Mouse (Mus musculus): Measurements from ENCODE around the gene Fgfr2. TPM values are rescaled to one million over a fixed set of nuclear protein-coding genes. Genes with fewer than 3 reads are reported as not detected.

Gene Fgfr2
- polyA plus RNA-seq, 1 experiment from 2014 or later, result 93.4 TPM

DNA sequence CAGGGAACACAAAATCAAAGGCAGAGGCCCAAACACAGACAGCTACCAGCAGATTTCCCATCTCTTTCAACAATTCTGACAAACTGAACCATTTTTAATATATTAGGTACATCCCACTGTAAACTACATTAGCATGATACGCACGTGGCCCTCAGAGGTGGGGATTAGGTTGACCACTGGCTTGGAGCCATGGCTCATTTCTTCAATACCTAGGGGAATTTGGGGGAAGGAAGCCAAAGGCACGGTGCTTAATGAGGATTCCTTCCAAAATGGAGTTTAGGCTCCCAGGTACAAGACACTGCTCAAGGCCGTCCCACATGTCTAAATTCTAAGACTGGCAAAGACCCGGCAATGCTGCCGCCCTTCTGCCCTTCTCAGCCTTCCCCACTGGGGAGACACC, 120.9 kb downstream of the Fgfr2 start:
- Histone ChIP-seq H3K27me3 (ENCODE audit: control insufficient read depth, insufficient read depth, low read length) (no peaks in the 10 kb centered on the region), H3K4me1 (ENCODE audit: control insufficient read depth, insufficient read depth, low read length) (peaks cover 26% of the 10 kb centered on the region), H3K4me3 (replicated peaks; ENCODE audit: low read length) (no peak overlapping the region), H3K36me3 (ENCODE audit: control insufficient read depth, insufficient read depth, low read length) (peaks cover 11% of the 10 kb centered on the region; the same call in 1 of the 2 replicates), H3K4me2 (ENCODE audit: low read depth, low read length) (no peak overlapping the region), H3K9me3 (replicated peaks; ENCODE audit: control insufficient read depth, low read length) (no peaks in the 10 kb centered on the region), H3K9ac (ENCODE audit: low read length) (no peak overlapping the region), H3K27ac (ENCODE audit: low read length) (no peak overlapping the region)
- WGBS, result 83% methylated on average over 6 of the region's 6 CpGs
- ATAC-seq (ENCODE audit: insufficient read depth, low FRiP score), result no peak

DNA sequence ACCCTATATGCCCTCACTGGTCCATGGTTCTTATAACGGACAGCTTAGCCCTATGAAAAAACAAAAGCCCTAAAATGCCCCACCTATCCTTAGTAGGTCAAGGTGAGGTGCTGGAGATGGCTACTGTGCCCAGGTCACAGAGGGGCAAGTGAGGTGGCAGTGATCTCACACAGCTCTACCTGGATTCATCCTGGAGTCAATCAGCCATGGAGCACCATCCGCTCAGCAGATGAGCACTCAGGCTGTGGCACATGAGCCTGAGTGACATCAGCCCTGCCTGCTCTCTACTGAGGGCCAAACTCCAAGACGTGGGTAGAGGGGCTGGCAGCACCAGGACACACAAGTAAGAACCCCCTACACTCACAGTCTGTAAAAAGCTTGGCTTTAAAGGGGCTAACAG, 121.8 kb downstream of the Fgfr2 start:
- WGBS, result 90% methylated on average over 3 of the region's 3 CpGs
- H3K9me3 ChIP-seq (replicated peaks; ENCODE audit: control insufficient read depth, low read length), result no peaks in the 10 kb centered on the region
- H3K27me3 ChIP-seq (ENCODE audit: control insufficient read depth, insufficient read depth, low read length), result no peaks in the 10 kb centered on the region
- no peak overlapping the region for H3K27ac ChIP-seq (ENCODE audit: low read length)
- peaks cover 11% of the 10 kb centered on the region; the same call in 1 of the 2 replicates for H3K36me3 ChIP-seq (ENCODE audit: control insufficient read depth, insufficient read depth, low read length)
- H3K4me1 ChIP-seq (ENCODE audit: control insufficient read depth, insufficient read depth, low read length), result peaks cover 20% of the 10 kb centered on the region
- ATAC-seq (ENCODE audit: insufficient read depth, low FRiP score), result no peak
- no peak overlapping the region for H3K9ac ChIP-seq (ENCODE audit: low read length)
- H3K4me3 ChIP-seq (replicated peaks; ENCODE audit: low read length), result no peak overlapping the region
- H3K4me2 ChIP-seq (ENCODE audit: low read depth, low read length), result no peak overlapping the region

GRCm38 (mm10) chr7:132999061-132999460, 124.1 kb downstream of the Fgfr2 start:
- H3K4me2 ChIP-seq (ENCODE audit: low read depth, low read length), result no peak overlapping the region
- no peak overlapping the region for H3K4me3 ChIP-seq (replicated peaks; ENCODE audit: low read length)
- peaks cover 10% of the 10 kb centered on the region for H3K4me1 ChIP-seq (ENCODE audit: control insufficient read depth, insufficient read depth, low read length)
- no peaks in the 10 kb centered on the region for H3K27me3 ChIP-seq (ENCODE audit: control insufficient read depth, insufficient read depth, low read length)
- no peak for ATAC-seq (ENCODE audit: insufficient read depth, low FRiP score)
- peaks cover 14% of the 10 kb centered on the region; the same call in 1 of the 2 replicates for H3K36me3 ChIP-seq (ENCODE audit: control insufficient read depth, insufficient read depth, low read length)
- no peaks in the 10 kb centered on the region for H3K9me3 ChIP-seq (replicated peaks; ENCODE audit: control insufficient read depth, low read length)
- 92% methylated on average over 11 of the region's 11 CpGs for WGBS
- H3K9ac ChIP-seq (ENCODE audit: low read length), result no peak overlapping the region
- H3K27ac ChIP-seq (ENCODE audit: low read length), result no peak overlapping the region

- H3K9me3 ChIP-seq (replicated peaks; ENCODE audit: control insufficient read depth, low read length), result no peaks in the 10 kb centered on the region
- no peak overlapping the region for H3K27ac ChIP-seq (ENCODE audit: low read length)
- H3K4me1 ChIP-seq (ENCODE audit: control insufficient read depth, insufficient read depth, low read length), result peaks cover 6% of the 10 kb centered on the region
- H3K27me3 ChIP-seq (ENCODE audit: control insufficient read depth, insufficient read depth, low read length), result no peaks in the 10 kb centered on the region
- no peak for ATAC-seq (ENCODE audit: insufficient read depth, low FRiP score)
- no peak overlapping the region for H3K4me3 ChIP-seq (replicated peaks; ENCODE audit: low read length)
- peaks cover 14% of the 10 kb centered on the region; the same call in 1 of the 2 replicates for H3K36me3 ChIP-seq (ENCODE audit: control insufficient read depth, insufficient read depth, low read length)
- H3K9ac ChIP-seq (ENCODE audit: low read length), result no peak overlapping the region
- H3K4me2 ChIP-seq (ENCODE audit: low read depth, low read length), result no peak overlapping the region
- WGBS, result 94% methylated on average over 12 of the region's 12 CpGs
These were observed 124.5 kb downstream of the Fgfr2 start for GRCm38 (mm10) chr7:132998639-132999038.

GRCm38 (mm10) chr7:132996391-132996790, 126.8 kb downstream of the Fgfr2 start:
- Histone ChIP-seq H3K36me3 (ENCODE audit: control insufficient read depth, insufficient read depth, low read length) (peaks cover 15% of the 10 kb centered on the region), H3K27me3 (ENCODE audit: control insufficient read depth, insufficient read depth, low read length) (no peaks in the 10 kb centered on the region), H3K4me3 (replicated peaks; ENCODE audit: low read length) (no peak overlapping the region), H3K27ac (ENCODE audit: low read length) (no peak overlapping the region), H3K4me2 (ENCODE audit: low read depth, low read length) (no peak overlapping the region), H3K9me3 (replicated peaks; ENCODE audit: control insufficient read depth, low read length) (no peaks in the 10 kb centered on the region), H3K9ac (ENCODE audit: low read length) (no peak overlapping the region), H3K4me1 (ENCODE audit: control insufficient read depth, insufficient read depth, low read length) (no peaks in the 10 kb centered on the region)
- no peak for ATAC-seq (ENCODE audit: insufficient read depth, low FRiP score)
- WGBS, result 89% methylated on average over 5 of the region's 5 CpGs

DNA sequence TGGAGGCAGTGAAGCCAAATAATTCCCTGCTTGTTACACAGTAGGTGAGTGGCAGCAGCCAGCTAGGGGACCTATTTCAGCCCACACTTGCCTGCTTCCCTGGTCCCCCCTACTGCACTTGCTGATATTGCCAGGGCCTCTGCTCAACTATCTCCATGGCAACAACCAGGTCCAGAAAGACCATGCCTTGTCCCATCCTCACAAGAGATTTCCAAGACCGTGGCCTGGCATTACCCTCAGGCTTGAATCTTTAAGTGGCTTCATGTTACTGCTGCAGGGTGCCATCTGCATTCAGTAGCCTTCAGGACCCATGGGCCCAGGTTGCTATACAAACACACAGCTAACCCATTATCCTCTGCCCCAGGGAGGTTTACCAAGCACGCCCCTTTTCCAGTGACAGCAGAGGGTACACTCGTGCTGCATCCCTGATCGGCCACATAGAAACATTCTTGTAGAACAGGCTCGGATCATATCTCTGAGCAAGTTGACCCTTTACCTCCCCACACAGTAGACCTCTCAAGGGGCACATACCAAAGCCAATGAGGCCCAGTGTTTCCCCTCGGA, 128.4 kb downstream of the Fgfr2 start:
- H3K36me3 ChIP-seq (ENCODE audit: control insufficient read depth, insufficient read depth, low read length), result peaks cover 31% of the 10 kb centered on the region
- no peaks in the 10 kb centered on the region for H3K9me3 ChIP-seq (replicated peaks; ENCODE audit: control insufficient read depth, low read length)
- no peaks in the 10 kb centered on the region for H3K27me3 ChIP-seq (ENCODE audit: control insufficient read depth, insufficient read depth, low read length)
- no peak overlapping the region for H3K4me2 ChIP-seq (ENCODE audit: low read depth, low read length)
- no peak overlapping the region for H3K9ac ChIP-seq (ENCODE audit: low read length)
- no peak overlapping the region for H3K4me3 ChIP-seq (replicated peaks; ENCODE audit: low read length)
- ATAC-seq (ENCODE audit: insufficient read depth, low FRiP score), result no peak
- no peaks in the 10 kb centered on the region for H3K4me1 ChIP-seq (ENCODE audit: control insufficient read depth, insufficient read depth, low read length)
- H3K27ac ChIP-seq (ENCODE audit: low read length), result no peak overlapping the region
- WGBS, result 80% methylated on average over 6 of the region's 6 CpGs

DNA sequence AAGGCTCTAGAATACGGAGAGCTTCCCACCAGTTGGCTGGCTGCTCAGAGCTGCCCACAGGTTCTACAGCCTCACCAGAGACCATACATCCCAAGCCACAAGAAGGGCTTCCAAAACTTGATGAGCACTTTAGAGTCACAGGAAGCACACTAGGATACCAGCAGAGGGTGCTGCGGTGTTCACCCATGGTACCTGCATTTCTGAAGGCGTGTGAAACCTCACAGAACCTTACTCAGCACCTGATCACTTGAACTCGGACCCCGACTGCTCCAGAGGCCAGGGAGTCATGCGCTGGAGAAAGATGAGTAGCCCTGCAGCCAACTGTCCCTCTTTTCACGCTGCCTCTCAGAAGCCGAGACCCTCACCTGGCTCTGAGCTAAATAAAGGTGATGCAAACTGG, 129.0 kb downstream of the Fgfr2 start:
- Histone ChIP-seq H3K9ac (ENCODE audit: low read length) (no peak overlapping the region), H3K4me2 (ENCODE audit: low read depth, low read length) (no peak overlapping the region), H3K36me3 (ENCODE audit: control insufficient read depth, insufficient read depth, low read length) (peaks cover 30% of the 10 kb centered on the region), H3K4me1 (ENCODE audit: control insufficient read depth, insufficient read depth, low read length) (no peaks in the 10 kb centered on the region), H3K27ac (ENCODE audit: low read length) (no peak overlapping the region), H3K27me3 (ENCODE audit: control insufficient read depth, insufficient read depth, low read length) (no peaks in the 10 kb centered on the region), H3K9me3 (replicated peaks; ENCODE audit: control insufficient read depth, low read length) (no peaks in the 10 kb centered on the region), H3K4me3 (replicated peaks; ENCODE audit: low read length) (no peak overlapping the region)
- 88% methylated on average over 8 of the region's 8 CpGs for WGBS
- ATAC-seq (ENCODE audit: insufficient read depth, low FRiP score), result no peak

DNA sequence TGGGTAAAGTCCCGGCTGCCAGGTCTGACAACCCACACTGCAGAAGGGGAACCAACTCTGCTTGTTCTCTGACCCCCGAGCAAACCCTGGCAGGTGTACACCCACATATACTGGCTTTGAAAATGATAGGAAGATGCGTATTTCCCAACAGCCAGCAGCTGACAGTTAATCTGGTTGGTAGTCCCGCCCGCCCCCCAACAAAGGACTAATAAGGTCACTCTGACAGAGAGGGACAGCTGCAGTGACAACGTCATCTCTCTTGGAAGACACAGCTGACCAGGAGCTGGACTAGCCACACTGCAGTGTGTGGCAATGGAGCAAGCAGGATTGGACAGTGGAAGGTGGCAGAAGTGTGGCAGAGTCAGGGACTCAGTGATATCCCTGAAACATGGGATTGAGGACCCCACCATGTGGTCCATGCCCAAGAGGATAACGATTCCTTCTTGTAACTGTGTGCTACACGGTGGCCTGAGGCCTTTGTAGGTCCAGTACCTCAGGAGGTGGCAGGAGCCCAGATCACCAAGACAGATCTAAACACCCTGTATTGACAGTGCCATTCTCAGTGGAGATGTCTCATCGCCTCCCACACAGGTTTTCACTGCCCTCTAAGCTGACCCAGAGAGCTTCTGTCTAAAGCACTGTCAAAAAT, 130.1 kb downstream of the Fgfr2 start:
- WGBS, result 86% methylated on average over 9 of the region's 9 CpGs
- no peaks in the 10 kb centered on the region for H3K9me3 ChIP-seq (replicated peaks; ENCODE audit: control insufficient read depth, low read length)
- H3K27ac ChIP-seq (ENCODE audit: low read length), result no peak overlapping the region
- H3K27me3 ChIP-seq (ENCODE audit: control insufficient read depth, insufficient read depth, low read length), result no peaks in the 10 kb centered on the region
- no peak overlapping the region for H3K4me3 ChIP-seq (replicated peaks; ENCODE audit: low read length)
- peaks cover 22% of the 10 kb centered on the region for H3K36me3 ChIP-seq (ENCODE audit: control insufficient read depth, insufficient read depth, low read length)
- H3K4me2 ChIP-seq (ENCODE audit: low read depth, low read length), result no peak overlapping the region
- no peak for ATAC-seq (ENCODE audit: insufficient read depth, low FRiP score)
- H3K4me1 ChIP-seq (ENCODE audit: control insufficient read depth, insufficient read depth, low read length), result no peaks in the 10 kb centered on the region
- H3K9ac ChIP-seq (ENCODE audit: low read length), result no peak overlapping the region

DNA sequence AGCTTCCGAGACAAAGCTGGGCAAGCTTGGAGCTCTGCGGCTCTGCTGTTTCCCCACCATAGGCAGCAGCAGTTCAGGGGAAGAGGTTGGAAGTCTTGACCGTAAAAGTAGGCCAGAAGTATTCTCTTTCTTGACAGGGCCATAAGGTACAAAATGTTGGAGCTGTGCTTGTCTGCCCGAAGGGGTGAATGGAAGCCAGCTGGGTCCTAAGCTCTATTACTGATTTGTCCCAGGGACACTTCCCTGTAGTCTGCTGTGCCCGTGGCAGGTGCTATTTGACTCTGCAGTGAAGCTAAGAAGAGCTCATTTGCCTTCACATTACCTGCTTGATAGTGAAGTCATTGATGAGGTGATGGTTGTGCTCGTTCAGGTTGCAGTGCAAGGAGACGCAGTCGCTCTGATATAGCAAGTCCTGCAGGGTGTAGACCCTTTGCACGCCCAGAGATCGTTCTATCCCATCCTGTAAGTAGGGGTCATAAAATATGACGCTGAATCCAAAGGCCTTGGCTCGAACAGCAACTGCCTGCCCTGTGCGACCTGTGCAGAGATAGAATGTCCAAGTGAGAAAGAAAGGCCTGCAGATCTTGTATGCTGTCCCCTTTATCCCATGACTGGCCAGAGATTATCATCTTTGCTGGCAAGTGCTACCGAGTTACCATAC, 131.8 kb downstream of the Fgfr2 start:
- no peak overlapping the region for H3K4me3 ChIP-seq (replicated peaks; ENCODE audit: low read length)
- 88% methylated on average over 14 of the region's 14 CpGs for WGBS
- no peaks in the 10 kb centered on the region for H3K9me3 ChIP-seq (replicated peaks; ENCODE audit: control insufficient read depth, low read length)
- no peak overlapping the region for H3K4me2 ChIP-seq (ENCODE audit: low read depth, low read length)
- H3K4me1 ChIP-seq (ENCODE audit: control insufficient read depth, insufficient read depth, low read length), result no peaks in the 10 kb centered on the region
- H3K9ac ChIP-seq (ENCODE audit: low read length), result no peak overlapping the region
- H3K27me3 ChIP-seq (ENCODE audit: control insufficient read depth, insufficient read depth, low read length), result no peaks in the 10 kb centered on the region
- no peak overlapping the region for H3K27ac ChIP-seq (ENCODE audit: low read length)
- ATAC-seq (ENCODE audit: insufficient read depth, low FRiP score), result no peak
- peaks cover 23% of the 10 kb centered on the region for H3K36me3 ChIP-seq (ENCODE audit: control insufficient read depth, insufficient read depth, low read length)

Measured in stomach, embryonic 16.5 days (tissue).